Mouse (Mus musculus): ENCODE data around the gene Sgcd. TPM values are rescaled to one million over a fixed set of nuclear protein-coding genes. Genes with fewer than 3 reads are reported as not detected.

Gene Sgcd
- polyA plus RNA-seq (2011; ENCODE audit: insufficient read depth, insufficient read length, low replicate concordance, missing spikeins), result 0.77 and 2.9 TPM in 2 replicates

DNA sequence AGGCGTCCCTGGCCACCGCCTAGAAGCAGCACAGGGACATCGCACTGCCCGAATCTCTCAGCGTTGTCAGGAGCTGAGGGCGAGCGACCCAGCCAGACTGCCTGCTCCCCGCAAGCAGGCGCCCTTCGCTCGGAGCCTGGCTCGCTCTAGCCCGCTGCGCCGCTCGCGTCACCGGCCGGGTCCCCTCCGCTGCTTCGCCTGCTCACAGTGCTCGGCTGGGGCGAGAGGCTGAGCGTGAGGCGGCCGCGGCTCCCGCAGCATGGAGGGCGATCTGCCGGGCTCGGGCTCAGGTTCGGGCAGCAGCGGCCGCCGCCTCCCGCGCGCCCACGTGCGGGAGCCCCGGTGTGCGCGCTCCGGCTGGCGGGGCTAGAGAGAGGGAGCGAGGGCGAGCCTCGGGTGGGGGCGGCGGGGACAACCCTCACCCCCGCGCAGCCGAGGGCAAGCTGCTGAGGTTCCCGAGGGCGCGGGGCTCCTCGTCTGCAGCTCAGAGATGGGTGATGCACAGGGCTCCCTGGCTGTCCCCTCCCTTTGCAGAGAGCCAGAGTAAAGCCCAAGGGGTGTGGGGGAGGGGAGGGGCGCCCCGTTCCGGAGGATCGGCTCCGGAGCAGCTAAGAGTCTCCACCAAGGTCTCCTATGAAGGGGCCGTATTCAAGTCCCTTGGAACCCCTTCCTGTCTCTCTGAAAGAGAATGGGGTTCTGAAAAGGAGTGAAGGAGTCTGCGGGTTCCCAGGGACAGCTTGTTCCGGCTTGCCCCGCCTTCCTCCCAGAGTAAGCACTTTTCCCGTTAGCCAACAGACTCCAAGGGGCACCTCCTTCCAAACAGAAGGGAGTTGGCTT lies at the start of gene Sgcd:
TSS of gene Sgcd (minus strand) at position 273 of the 837 bp plus-strand sequence.
- H3K27ac ChIP-seq (ENCODE audit: control insufficient read depth, insufficient read depth, low read depth, low read length, poor library complexity), result no peak within 1 kb of the TSS; the same call in 1 of the 2 replicates
- H3K4me1 ChIP-seq (ENCODE audit: control insufficient read depth, insufficient read depth, low read length), result no peaks in the 10 kb centered on the region
- TF ChIP-seq CTCF (IDR thresholded peaks at IDR 0.05; ENCODE audit: control insufficient read depth, insufficient read depth, low read length), result no peak
- TF ChIP-seq POLR2A (IDR thresholded peaks at IDR 0.05; ENCODE audit: borderline replicate concordance, control insufficient read depth, low read depth, low read length), result no peak
- no peak within 1 kb of the TSS for H3K4me3 ChIP-seq (replicated peaks; ENCODE audit: control insufficient read depth, low read depth, low read length)
- 4% methylated on average over 64 of the region's 67 CpGs for WGBS

GRCm38 (mm10) chr11:48038051-48038450 lies 49.3 kb upstream of the Sgcd start:
- no peaks in the 10 kb centered on the region for H3K4me1 ChIP-seq (ENCODE audit: control insufficient read depth, insufficient read depth, low read length)
- no peak overlapping the region for H3K4me3 ChIP-seq (replicated peaks; ENCODE audit: control insufficient read depth, low read depth, low read length)
- H3K27ac ChIP-seq (ENCODE audit: control insufficient read depth, insufficient read depth, low read depth, low read length, poor library complexity), result no peak overlapping the region
- 60% methylated on average over 4 of the region's 4 CpGs for WGBS
- no peak for TF ChIP-seq CTCF (IDR thresholded peaks at IDR 0.05; ENCODE audit: control insufficient read depth, insufficient read depth, low read length)

DNA sequence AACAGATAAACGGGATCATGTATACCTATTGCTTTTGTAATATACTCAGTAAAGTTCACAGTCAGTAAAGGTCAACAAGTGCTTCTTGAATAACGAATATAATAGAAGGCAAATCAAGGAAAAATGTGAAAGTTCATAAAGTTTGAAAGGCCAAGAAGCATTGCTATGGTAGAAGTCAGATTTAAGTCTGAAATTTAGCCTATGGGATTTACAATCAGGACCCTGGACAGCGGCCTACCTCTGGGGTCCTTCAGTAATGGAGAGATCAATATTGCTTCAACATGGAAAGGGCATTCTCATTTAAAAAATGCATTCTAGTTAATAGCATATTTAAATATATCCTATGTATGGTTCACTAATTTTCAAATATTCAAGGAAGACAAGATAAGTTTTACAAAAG lies 24.1 kb upstream of the Sgcd start:
- H3K27ac ChIP-seq (ENCODE audit: control insufficient read depth, insufficient read depth, low read depth, low read length, poor library complexity), result no peak overlapping the region
- H3K4me3 ChIP-seq (replicated peaks; ENCODE audit: control insufficient read depth, low read depth, low read length), result no peak overlapping the region
- H3K4me1 ChIP-seq (ENCODE audit: control insufficient read depth, insufficient read depth, low read length), result no peaks in the 10 kb centered on the region
- 42% methylated on average over 3 of the region's 3 CpGs for WGBS
- TF ChIP-seq CTCF (IDR thresholded peaks at IDR 0.05; ENCODE audit: control insufficient read depth, insufficient read depth, low read length) (no peak), POLR2A (IDR thresholded peaks at IDR 0.05; ENCODE audit: borderline replicate concordance, control insufficient read depth, low read depth, low read length) (no peak)

DNA sequence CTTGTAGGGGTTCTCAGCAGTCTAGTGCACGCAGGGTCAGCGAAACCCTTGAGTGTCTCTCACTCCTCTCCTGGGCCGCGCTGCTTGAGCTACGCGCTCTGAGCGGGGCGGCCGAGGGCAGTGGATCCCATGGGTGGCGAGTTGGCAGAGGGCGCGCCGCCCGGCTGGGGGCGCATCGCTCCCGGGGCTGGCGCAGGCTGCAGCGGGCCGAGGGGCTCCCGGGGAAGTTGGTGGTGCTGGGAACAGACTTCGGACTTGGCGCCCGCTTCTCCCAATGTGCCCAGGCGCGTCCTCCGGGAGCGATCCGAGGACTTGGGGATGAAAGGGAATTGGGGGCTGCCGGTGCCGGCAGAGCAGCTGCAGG lies 454 bp downstream of the Sgcd start:
- no peak overlapping the region for H3K4me3 ChIP-seq (replicated peaks; ENCODE audit: control insufficient read depth, low read depth, low read length)
- H3K27ac ChIP-seq (ENCODE audit: control insufficient read depth, insufficient read depth, low read depth, low read length, poor library complexity), result no peak overlapping the region; the same call in 1 of the 2 replicates
- no peak for TF ChIP-seq POLR2A (IDR thresholded peaks at IDR 0.05; ENCODE audit: borderline replicate concordance, control insufficient read depth, low read depth, low read length)
- TF ChIP-seq CTCF (IDR thresholded peaks at IDR 0.05; ENCODE audit: control insufficient read depth, insufficient read depth, low read length), result no peak
- 6% methylated on average over 31 of the region's 31 CpGs for WGBS
- H3K4me1 ChIP-seq (ENCODE audit: control insufficient read depth, insufficient read depth, low read length), result no peaks in the 10 kb centered on the region

- no peak for TF ChIP-seq POLR2A (IDR thresholded peaks at IDR 0.05; ENCODE audit: borderline replicate concordance, control insufficient read depth, low read depth, low read length)
- TF ChIP-seq CTCF (IDR thresholded peaks at IDR 0.05; ENCODE audit: control insufficient read depth, insufficient read depth, low read length), result no peak
- H3K4me1 ChIP-seq (ENCODE audit: control insufficient read depth, insufficient read depth, low read length), result no peaks in the 10 kb centered on the region
- no peak overlapping the region for H3K27ac ChIP-seq (ENCODE audit: control insufficient read depth, insufficient read depth, low read depth, low read length, poor library complexity)
- no peak overlapping the region for H3K4me3 ChIP-seq (replicated peaks; ENCODE audit: control insufficient read depth, low read depth, low read length)
- WGBS, result 20% methylated on average over 12 of the region's 12 CpGs
Observed at GRCm38 (mm10) chr11:47987893-47988267, 889 bp downstream of the Sgcd start.

DNA sequence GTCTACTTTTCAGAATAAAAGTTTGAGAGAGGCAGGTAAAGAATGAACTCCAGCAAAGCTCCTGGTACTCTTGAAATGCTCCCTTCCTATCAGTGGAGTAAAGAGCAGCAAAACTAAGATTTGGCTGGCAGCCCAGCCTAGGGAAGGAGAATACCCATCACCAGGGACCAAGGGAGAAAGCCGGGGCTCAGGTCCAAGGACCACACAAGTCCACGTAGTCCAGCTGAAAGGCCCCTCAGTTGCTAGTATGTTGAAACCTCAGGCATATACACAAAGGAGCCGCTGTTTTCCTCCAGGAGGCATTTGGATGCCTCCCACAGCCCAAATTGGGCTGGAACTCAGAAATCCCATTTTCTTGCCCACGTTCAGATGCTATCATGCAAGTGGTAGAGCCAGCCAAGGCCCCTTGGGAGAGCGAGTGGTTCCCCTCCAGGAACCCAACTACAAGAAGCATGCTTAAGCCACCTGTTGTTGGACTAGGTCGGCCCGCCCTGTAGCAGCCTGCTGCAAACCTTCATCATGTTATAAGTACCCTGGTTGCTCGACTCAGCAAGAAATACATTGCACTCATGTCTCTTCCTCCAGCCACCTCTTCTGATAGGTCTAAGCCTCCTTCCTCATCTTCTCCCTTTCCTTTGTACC lies 1.4 kb downstream of the Sgcd start:
- Histone ChIP-seq H3K4me1 (ENCODE audit: control insufficient read depth, insufficient read depth, low read length) (no peaks in the 10 kb centered on the region), H3K4me3 (replicated peaks; ENCODE audit: control insufficient read depth, low read depth, low read length) (no peak overlapping the region), H3K27ac (ENCODE audit: control insufficient read depth, insufficient read depth, low read depth, low read length, poor library complexity) (no peak overlapping the region)
- WGBS, result 60% methylated on average over 8 of the region's 8 CpGs
- TF ChIP-seq CTCF (IDR thresholded peaks at IDR 0.05; ENCODE audit: control insufficient read depth, insufficient read depth, low read length), result no peak

DNA sequence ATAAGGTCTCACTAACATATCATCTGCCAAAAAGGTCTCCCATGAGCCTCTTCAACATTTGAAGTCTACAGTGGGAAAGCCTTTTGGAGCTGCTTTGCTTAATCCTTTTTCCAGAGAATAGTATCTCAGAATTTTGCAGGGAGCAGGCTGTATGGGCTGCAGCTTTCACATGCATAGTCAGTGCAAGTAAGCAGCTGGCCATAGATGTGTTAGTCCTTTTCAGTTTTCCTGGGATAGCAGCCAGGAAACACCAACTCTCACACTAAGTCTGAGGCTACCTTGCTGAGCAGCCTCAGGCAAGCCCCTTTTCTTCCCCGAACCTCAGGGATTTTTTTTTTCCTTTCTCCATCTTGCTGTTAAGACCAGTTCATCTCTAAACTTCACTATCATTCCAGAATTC lies 6.6 kb downstream of the Sgcd start:
- Histone ChIP-seq H3K4me1 (ENCODE audit: control insufficient read depth, insufficient read depth, low read length) (no peaks in the 10 kb centered on the region), H3K4me3 (replicated peaks; ENCODE audit: control insufficient read depth, low read depth, low read length) (no peak overlapping the region), H3K27ac (ENCODE audit: control insufficient read depth, insufficient read depth, low read depth, low read length, poor library complexity) (no peak overlapping the region)
- 78% methylated on average over 1 of the region's 1 CpGs for WGBS
- TF ChIP-seq CTCF (IDR thresholded peaks at IDR 0.05; ENCODE audit: control insufficient read depth, insufficient read depth, low read length) (no peak), POLR2A (IDR thresholded peaks at IDR 0.05; ENCODE audit: borderline replicate concordance, control insufficient read depth, low read depth, low read length) (no peak)

DNA sequence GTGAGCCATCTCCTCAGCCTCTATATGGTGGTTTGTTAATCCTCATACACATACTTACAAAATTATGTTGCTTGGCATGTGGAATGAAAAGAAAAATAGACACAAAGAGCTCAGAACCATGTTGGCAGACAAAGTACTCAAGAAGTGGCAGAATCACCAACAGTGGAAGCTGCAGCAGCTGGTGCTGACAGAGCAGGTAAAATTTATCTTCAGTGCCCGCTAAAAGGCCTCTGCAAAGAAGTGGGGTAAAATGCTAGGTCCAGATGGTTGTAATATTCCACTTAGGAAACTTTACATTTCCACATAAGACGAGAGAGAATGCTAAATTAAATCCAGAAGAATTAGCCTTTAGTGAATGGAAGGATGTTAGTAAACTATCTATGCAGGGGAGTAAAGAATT lies 7.7 kb downstream of the Sgcd start:
- WGBS, result 58% methylated on average over 2 of the region's 2 CpGs
- Histone ChIP-seq H3K4me1 (ENCODE audit: control insufficient read depth, insufficient read depth, low read length) (no peaks in the 10 kb centered on the region), H3K27ac (ENCODE audit: control insufficient read depth, insufficient read depth, low read depth, low read length, poor library complexity) (no peak overlapping the region)

More for the DNA sequence above, 7.7 kb downstream of the Sgcd start:
- H3K4me3 ChIP-seq (replicated peaks; ENCODE audit: control insufficient read depth, low read depth, low read length), result no peak overlapping the region
- TF ChIP-seq POLR2A (IDR thresholded peaks at IDR 0.05; ENCODE audit: borderline replicate concordance, control insufficient read depth, low read depth, low read length), result no peak
- no peak for TF ChIP-seq CTCF (IDR thresholded peaks at IDR 0.05; ENCODE audit: control insufficient read depth, insufficient read depth, low read length)
